Mouse (Mus musculus): ENCODE data around the gene Art1. TPM values are rescaled to one million over a fixed set of nuclear protein-coding genes. Genes with fewer than 3 reads are reported as not detected.

The Art1 gene
- polyA plus RNA-seq (2011; ENCODE audit: insufficient read depth, insufficient read length, low read depth, missing spikeins): 0.94 and 0.99 TPM in 2 replicates

DNA sequence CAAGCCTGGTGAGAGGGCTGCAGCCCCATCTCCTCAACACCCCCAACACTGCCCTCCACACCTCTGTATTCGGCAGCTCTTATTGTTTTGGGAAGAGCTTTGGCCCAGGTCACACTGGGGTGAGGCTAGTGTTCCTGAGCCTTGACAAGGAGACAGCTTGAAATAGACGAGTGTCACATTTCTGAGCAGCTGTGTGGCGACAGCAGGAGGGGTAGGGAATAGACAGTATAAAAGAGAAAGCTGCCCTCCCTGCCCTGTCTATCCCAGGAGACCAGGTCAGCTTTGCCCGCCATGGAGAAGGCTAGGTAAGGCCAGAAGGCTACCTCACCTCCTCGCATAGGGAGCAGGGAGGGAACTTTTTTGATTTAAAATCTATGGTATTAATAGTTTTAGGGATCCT is at the start of gene Art1:
TSS of gene Art1 (plus strand) at position 257 of the 400 bp plus-strand sequence.
- no peaks in the 10 kb centered on the region for H3K36me3 ChIP-seq (ENCODE audit: control insufficient read depth, insufficient read depth, low read length, poor library complexity, severe bottlenecking)
- H3K4me1 ChIP-seq (ENCODE audit: control insufficient read depth, insufficient read depth, low read length): peaks cover 9% of the 10 kb centered on the region
- no peaks in the 10 kb centered on the region for H3K27me3 ChIP-seq (ENCODE audit: control insufficient read depth, insufficient read depth, low read length, poor library complexity, severe bottlenecking)
- peak within 1 kb of the TSS; percentile 14 for H3K9ac ChIP-seq (ENCODE audit: low read depth, poor library complexity, severe bottlenecking)
- no peak for TF ChIP-seq POLR2A (IDR thresholded peaks at IDR 0.05; ENCODE audit: insufficient read depth, low read length)
- no peak for TF ChIP-seq EP300 (IDR thresholded peaks at IDR 0.05; ENCODE audit: insufficient read depth, low read depth, low read length)
- TF ChIP-seq CTCF (IDR thresholded peaks at IDR 0.05; ENCODE audit: low read depth, low read length): no peak
- no peaks in the 10 kb centered on the region for H3K9me3 ChIP-seq (replicated peaks; ENCODE audit: control insufficient read depth, insufficient read depth, low read length, poor library complexity, severe bottlenecking)
- H3K27ac ChIP-seq (ENCODE audit: insufficient read depth, low read length): peak within 1 kb of the TSS; percentile 82
- H3K4me3 ChIP-seq (ENCODE audit: low read depth, low read length): peak within 1 kb of the TSS; percentile 58

DNA sequence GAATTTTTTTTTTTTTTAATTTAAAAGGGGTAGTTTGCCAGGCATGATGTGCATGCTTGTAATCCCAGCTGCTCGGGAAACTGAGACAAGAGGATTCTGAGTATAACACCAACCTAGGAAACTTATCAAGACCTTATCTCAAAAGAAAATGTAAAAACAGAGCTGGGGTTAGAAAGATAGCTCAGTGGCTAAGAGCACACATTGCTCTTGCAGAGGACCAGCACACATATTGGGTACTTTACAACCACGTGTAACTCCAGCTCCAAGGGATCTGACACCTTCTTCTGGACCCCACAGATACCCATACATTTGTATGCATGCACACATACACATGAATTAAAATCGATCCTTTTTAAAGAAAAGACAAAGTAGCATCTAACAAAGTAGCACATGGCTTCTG is 40.2 kb upstream of the Art1 start:
- TF ChIP-seq CTCF (IDR thresholded peaks at IDR 0.05; ENCODE audit: low read depth, low read length): no peak
- TF ChIP-seq EP300 (IDR thresholded peaks at IDR 0.05; ENCODE audit: insufficient read depth, low read depth, low read length): no peak
- TF ChIP-seq POLR2A (IDR thresholded peaks at IDR 0.05; ENCODE audit: insufficient read depth, low read length): no peak
- Histone ChIP-seq H3K9me3 (replicated peaks; ENCODE audit: control insufficient read depth, insufficient read depth, low read length, poor library complexity, severe bottlenecking) (no peaks in the 10 kb centered on the region), H3K4me3 (ENCODE audit: low read depth, low read length) (no peak overlapping the region), H3K27ac (ENCODE audit: insufficient read depth, low read length) (no peak overlapping the region), H3K4me1 (ENCODE audit: control insufficient read depth, insufficient read depth, low read length) (no peaks in the 10 kb centered on the region), H3K36me3 (ENCODE audit: control insufficient read depth, insufficient read depth, low read length, poor library complexity, severe bottlenecking) (no peaks in the 10 kb centered on the region; the same call in 1 of the 2 replicates), H3K9ac (ENCODE audit: low read depth, poor library complexity, severe bottlenecking) (no peak overlapping the region), H3K27me3 (ENCODE audit: control insufficient read depth, insufficient read depth, low read length, poor library complexity, severe bottlenecking) (no peaks in the 10 kb centered on the region)

GRCm38 (mm10) chr7:102062203-102062602 is 39.3 kb upstream of the Art1 start:
- no peak for TF ChIP-seq POLR2A (IDR thresholded peaks at IDR 0.05; ENCODE audit: insufficient read depth, low read length)
- TF ChIP-seq EP300 (IDR thresholded peaks at IDR 0.05; ENCODE audit: insufficient read depth, low read depth, low read length): no peak
- TF ChIP-seq CTCF (IDR thresholded peaks at IDR 0.05; ENCODE audit: low read depth, low read length): no peak
- H3K27ac ChIP-seq (ENCODE audit: insufficient read depth, low read length): no peak overlapping the region
- no peaks in the 10 kb centered on the region; the same call in 1 of the 2 replicates for H3K36me3 ChIP-seq (ENCODE audit: control insufficient read depth, insufficient read depth, low read length, poor library complexity, severe bottlenecking)
- no peak overlapping the region for H3K9ac ChIP-seq (ENCODE audit: low read depth, poor library complexity, severe bottlenecking)
- H3K4me1 ChIP-seq (ENCODE audit: control insufficient read depth, insufficient read depth, low read length): no peaks in the 10 kb centered on the region
- H3K9me3 ChIP-seq (replicated peaks; ENCODE audit: control insufficient read depth, insufficient read depth, low read length, poor library complexity, severe bottlenecking): no peaks in the 10 kb centered on the region
- no peaks in the 10 kb centered on the region for H3K27me3 ChIP-seq (ENCODE audit: control insufficient read depth, insufficient read depth, low read length, poor library complexity, severe bottlenecking)
- H3K4me3 ChIP-seq (ENCODE audit: low read depth, low read length): no peak overlapping the region

DNA sequence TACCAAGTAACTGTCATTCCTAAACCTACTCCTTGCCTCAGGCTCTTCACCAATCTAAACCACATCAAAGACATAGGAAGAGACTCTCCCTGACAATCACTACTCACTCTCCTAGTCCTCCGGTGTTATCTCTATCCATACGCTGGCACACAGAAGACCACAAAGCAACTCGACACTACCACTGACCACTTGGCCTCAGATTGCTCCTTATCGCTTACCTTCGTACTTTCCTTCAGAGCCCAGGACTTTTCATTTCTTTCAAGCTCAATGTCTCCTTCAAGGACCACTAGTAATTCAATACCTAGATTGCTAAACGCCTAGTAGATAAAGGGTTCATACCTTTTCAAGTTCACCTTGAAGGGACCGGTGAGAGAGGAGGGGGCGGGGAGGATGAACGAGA is 37.7 kb upstream of the Art1 start:
- no peak overlapping the region for H3K27ac ChIP-seq (ENCODE audit: insufficient read depth, low read length)
- H3K27me3 ChIP-seq (ENCODE audit: control insufficient read depth, insufficient read depth, low read length, poor library complexity, severe bottlenecking): no peaks in the 10 kb centered on the region
- no peak overlapping the region for H3K4me3 ChIP-seq (ENCODE audit: low read depth, low read length)
- H3K36me3 ChIP-seq (ENCODE audit: control insufficient read depth, insufficient read depth, low read length, poor library complexity, severe bottlenecking): peaks cover 2% of the 10 kb centered on the region; the same call in 1 of the 2 replicates
- TF ChIP-seq POLR2A (IDR thresholded peaks at IDR 0.05; ENCODE audit: insufficient read depth, low read length) (no peak), EP300 (IDR thresholded peaks at IDR 0.05; ENCODE audit: insufficient read depth, low read depth, low read length) (no peak), CTCF (IDR thresholded peaks at IDR 0.05; ENCODE audit: low read depth, low read length) (no peak)
- no peaks in the 10 kb centered on the region for H3K9me3 ChIP-seq (replicated peaks; ENCODE audit: control insufficient read depth, insufficient read depth, low read length, poor library complexity, severe bottlenecking)
- H3K4me1 ChIP-seq (ENCODE audit: control insufficient read depth, insufficient read depth, low read length): no peaks in the 10 kb centered on the region
- 0 out of 2 replicates have a peak overlapping the region, but pooled peaks have one; percentile 55 for H3K9ac ChIP-seq (ENCODE audit: low read depth, poor library complexity, severe bottlenecking)

DNA sequence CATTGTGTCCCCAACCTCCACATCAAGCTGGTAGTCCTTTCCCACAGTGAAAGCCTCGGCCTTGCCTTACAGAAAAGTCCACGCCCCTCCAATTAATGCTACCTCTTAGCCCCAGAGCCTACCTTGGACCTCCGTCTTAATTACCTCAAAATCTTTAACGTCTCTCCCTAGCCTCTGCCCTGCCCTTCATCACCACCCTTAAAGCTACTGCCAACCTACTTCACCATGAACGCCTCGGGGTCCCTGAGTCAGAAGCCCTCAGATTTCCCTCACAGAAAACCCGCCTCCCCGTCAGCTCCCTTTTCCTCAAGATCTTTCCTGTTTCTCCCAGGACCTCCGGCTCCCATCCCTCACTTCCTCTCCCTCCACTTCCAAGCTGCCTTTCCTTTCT is 36.9 kb upstream of the Art1 start:
- no peak overlapping the region for H3K27ac ChIP-seq (ENCODE audit: insufficient read depth, low read length)
- peaks cover 2% of the 10 kb centered on the region; the same call in 1 of the 2 replicates for H3K36me3 ChIP-seq (ENCODE audit: control insufficient read depth, insufficient read depth, low read length, poor library complexity, severe bottlenecking)
- H3K4me1 ChIP-seq (ENCODE audit: control insufficient read depth, insufficient read depth, low read length): no peaks in the 10 kb centered on the region
- H3K27me3 ChIP-seq (ENCODE audit: control insufficient read depth, insufficient read depth, low read length, poor library complexity, severe bottlenecking): no peaks in the 10 kb centered on the region
- TF ChIP-seq POLR2A (IDR thresholded peaks at IDR 0.05; ENCODE audit: insufficient read depth, low read length) (no peak), CTCF (IDR thresholded peaks at IDR 0.05; ENCODE audit: low read depth, low read length) (no peak)
- peak overlapping the region; percentile 55 for H3K9ac ChIP-seq (ENCODE audit: low read depth, poor library complexity, severe bottlenecking)
- H3K9me3 ChIP-seq (replicated peaks; ENCODE audit: control insufficient read depth, insufficient read depth, low read length, poor library complexity, severe bottlenecking): no peaks in the 10 kb centered on the region
- peak overlapping the region; percentile 90 for H3K4me3 ChIP-seq (ENCODE audit: low read depth, low read length)

- Histone ChIP-seq H3K27me3 (ENCODE audit: control insufficient read depth, insufficient read depth, low read length, poor library complexity, severe bottlenecking) (no peaks in the 10 kb centered on the region), H3K36me3 (ENCODE audit: control insufficient read depth, insufficient read depth, low read length, poor library complexity, severe bottlenecking) (peaks cover 3% of the 10 kb centered on the region; the same call in 1 of the 2 replicates), H3K4me1 (ENCODE audit: control insufficient read depth, insufficient read depth, low read length) (no peaks in the 10 kb centered on the region), H3K9ac (ENCODE audit: low read depth, poor library complexity, severe bottlenecking) (peak within 1 kb of the TSS; percentile 55), H3K9me3 (replicated peaks; ENCODE audit: control insufficient read depth, insufficient read depth, low read length, poor library complexity, severe bottlenecking) (no peaks in the 10 kb centered on the region), H3K4me3 (ENCODE audit: low read depth, low read length) (peak within 1 kb of the TSS; percentile 90), H3K27ac (ENCODE audit: insufficient read depth, low read length) (peak within 1 kb of the TSS; percentile 21)
- TF ChIP-seq CTCF (IDR thresholded peaks at IDR 0.05; ENCODE audit: low read depth, low read length): no peak
- no peak for TF ChIP-seq EP300 (IDR thresholded peaks at IDR 0.05; ENCODE audit: insufficient read depth, low read depth, low read length)
- peak; percentile 28 for TF ChIP-seq POLR2A (IDR thresholded peaks at IDR 0.05; ENCODE audit: insufficient read depth, low read length)
Measured at GRCm38 (mm10) chr7:102065046-102065891, 36.3 kb upstream of the Art1 start, which contains the start of the genes Rnf121, Xndc1 and Xntrpc. Rnf121 (minus strand) TSS chr7:102065469. Xndc1 (plus strand) TSS chr7:102065511. Xntrpc (plus strand) TSS chr7:102065713.

Data from ES-Bruce4 (cell line).